Mouse (Mus musculus) lung, postnatal 0 days (tissue): ENCODE measurements around the gene Inpp5e. TPM values are rescaled to one million over a fixed set of nuclear protein-coding genes. Genes with fewer than 3 reads are reported as not detected.

Experiments used
- ATAC-seq: fragments of 200-750 bp; cut with Nextera tagmentation; 2 replicates; pipeline ENCODE4 v1.8.0; 2017; ENCODE audit warnings: moderate library complexity
- DNase-seq: peaks from one replicate; pipeline ENCODE4 v3.0.0-alpha.2; 2016; ENCODE audit warnings: low spot score
- H3K27ac ChIP-seq: fragments of 300-500 bp; sonication (generic); 2 replicates; pipeline ENCODE4 v1.5.1; 2014; ENCODE audit warnings: antibody characterized with exemption, mild to moderate bottlenecking, low read length, mixed read lengths
- H3K27me3 ChIP-seq: fragments of 300-500 bp; sonication (generic); replicated peaks from 2 replicates; pipeline ENCODE4 v1.6.1; 2014; ENCODE audit warnings: low read length, mixed read lengths; ENCODE audit not compliant: insufficient read depth
- H3K36me3 ChIP-seq: fragments of 300-500 bp; sonication (generic); 2 replicates; pipeline ENCODE4 v1.6.1; 2014; ENCODE audit warnings: low read length, mixed read lengths; ENCODE audit not compliant: insufficient read depth
- H3K4me1 ChIP-seq: fragments of 300-500 bp; sonication (generic); 2 replicates; pipeline ENCODE4 v1.6.1; 2014; ENCODE audit warnings: antibody characterized with exemption, low read depth, low read length, mixed read lengths; ENCODE audit not compliant: insufficient read depth
- H3K4me2 ChIP-seq: fragments of 300-500 bp; sonication (generic); replicated peaks from 2 replicates; pipeline ENCODE4 v1.6.1; 2014; ENCODE audit warnings: low read depth, mild to moderate bottlenecking, low read length, moderate library complexity, mixed read lengths
- H3K4me3 ChIP-seq: fragments of 300-500 bp; sonication (generic); 2 replicates; pipeline ENCODE4 v1.5.1; 2014; ENCODE audit warnings: low read depth, low read length
- H3K9ac ChIP-seq: fragments of 300-500 bp; sonication (generic); replicated peaks from 2 replicates; pipeline ENCODE4 v1.6.1; 2014; ENCODE audit warnings: low read depth, mild to moderate bottlenecking
- H3K9me3 ChIP-seq: fragments of 300-500 bp; sonication (generic); 2 replicates; pipeline ENCODE4 v1.6.1; 2016; ENCODE audit warnings: low read length, mixed read lengths
- CTCF ChIP-seq: IDR thresholded peaks from 2 replicates; pipeline ENCODE4 v1.5.1; 2016; ENCODE audit warnings: antibody characterized with exemption, mild to moderate bottlenecking
- EP300 ChIP-seq: IDR thresholded peaks from 2 replicates; pipeline ENCODE4 v1.6.1; 2016; ENCODE audit warnings: antibody characterized with exemption, mild to moderate bottlenecking, control low read depth
- WGBS: fragments of 180-500 bp; shearing (Covaris S2); extraction: QIAGEN DNeasy Blood & Tissue Kit; methylation state at CpG from one replicate; pipeline ENCODE4 v1.1.7; 2014; 5-methylcytosine and 5-hydroxymethylcytosine counted together
- polyA plus RNA-seq: library from polyadenylated mRNA; unstranded; fragments of >200 nt; fragmentation: Nextera tagmentation; extraction: Ambion mirVana; gene quantifications from 2 replicates; pipeline ENCODE4 v1.2.1, GENCODE M21; 2015

Gene Inpp5e
- polyA plus RNA-seq, 1 experiment from 2014 or later, result 11.2 TPM

- ATAC-seq (peak; percentile 98), DNase-seq (peak; percentile 94)
- Histone ChIP-seq H3K36me3 (peaks cover 18% of the 10 kb centered on the region), H3K27ac (peak within 1 kb of the TSS; percentile 51), H3K4me2 (peak within 1 kb of the TSS; percentile 92), H3K27me3 (no peaks in the 10 kb centered on the region), H3K9ac (peak within 1 kb of the TSS; percentile 57), H3K9me3 (no peaks in the 10 kb centered on the region), H3K4me3 (peak within 1 kb of the TSS; percentile 55), H3K4me1 (no peaks in the 10 kb centered on the region)
- TF ChIP-seq CTCF (no peak), EP300 (no peak)
- WGBS, result under 1% methylated on average over 38 of the region's 38 CpGs
These were observed 28.8 kb downstream of the Inpp5e start, which contains the start of gene Snapc4 for GRCm38 (mm10) chr2:26380131-26380771. Snapc4 (minus strand) TSS chr2:26380653.

GRCm38 (mm10) chr2:26372396-26372795 is 36.6 kb downstream of the Inpp5e start:
- H3K4me1 ChIP-seq, result no peaks in the 10 kb centered on the region
- ATAC-seq (no peak), DNase-seq (no peak)
- peaks cover 38% of the 10 kb centered on the region for H3K36me3 ChIP-seq
- no peaks in the 10 kb centered on the region for H3K9me3 ChIP-seq
- H3K4me2 ChIP-seq, result no peak overlapping the region
- H3K27me3 ChIP-seq, result no peaks in the 10 kb centered on the region
- WGBS, result 98% methylated on average over 8 of the region's 8 CpGs
- no peak overlapping the region for H3K27ac ChIP-seq
- no peak overlapping the region for H3K4me3 ChIP-seq
- no peak for TF ChIP-seq CTCF
- TF ChIP-seq EP300, result no peak
- no peak overlapping the region for H3K9ac ChIP-seq

DNA sequence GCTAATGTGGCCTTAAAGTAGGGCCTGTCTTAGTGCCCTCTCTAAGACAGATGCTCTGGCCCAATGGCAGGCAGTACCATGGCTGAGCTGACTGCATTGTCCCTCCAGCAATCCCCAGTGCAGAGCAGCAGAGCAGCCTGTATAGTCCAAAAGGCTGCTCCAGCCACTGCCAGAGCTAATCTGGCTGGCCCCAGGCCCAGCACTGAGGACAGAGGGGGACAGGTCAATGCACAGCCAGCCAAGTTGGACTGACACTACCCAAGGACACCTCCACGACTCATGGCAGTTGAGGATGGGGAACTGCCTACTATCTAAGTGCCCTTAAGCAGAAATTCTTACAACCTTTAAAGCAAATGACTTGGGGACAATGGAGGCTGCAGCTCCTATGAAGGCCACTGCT is 40.4 kb downstream of the Inpp5e start:
- 71% methylated on average over 1 of the region's 1 CpGs for WGBS
- TF ChIP-seq EP300, result no peak
- TF ChIP-seq CTCF, result no peak
- Histone ChIP-seq H3K9me3 (no peaks in the 10 kb centered on the region), H3K4me1 (no peaks in the 10 kb centered on the region; the same call in 1 of the 2 replicates), H3K9ac (no peak overlapping the region), H3K36me3 (peaks cover 30% of the 10 kb centered on the region), H3K27me3 (no peaks in the 10 kb centered on the region), H3K4me2 (no peak overlapping the region), H3K4me3 (no peak overlapping the region), H3K27ac (no peak overlapping the region)
- no peak for ATAC-seq
- no peak for DNase-seq

DNA sequence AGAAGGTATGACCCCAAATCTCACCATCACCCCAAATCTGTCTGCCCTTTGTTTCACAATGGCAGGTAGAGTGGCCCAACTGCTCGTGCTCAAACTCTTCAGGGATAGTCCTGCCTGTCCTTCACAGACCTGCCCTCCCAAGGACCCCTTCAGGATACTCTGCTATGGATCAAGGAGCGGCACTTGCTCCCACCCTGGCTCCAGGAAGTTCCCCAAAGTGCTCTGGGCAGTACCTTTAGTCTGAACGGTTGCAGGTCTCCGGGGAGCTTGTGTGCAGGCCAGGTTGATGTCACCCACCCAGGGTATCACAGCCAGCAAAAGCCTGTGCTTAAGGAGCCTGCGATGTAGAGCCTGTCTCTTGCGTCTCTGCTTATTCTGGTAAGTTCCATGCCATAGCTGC is 41.1 kb downstream of the Inpp5e start:
- no peaks in the 10 kb centered on the region for H3K9me3 ChIP-seq
- no peaks in the 10 kb centered on the region; the same call in 1 of the 2 replicates for H3K4me1 ChIP-seq
- ATAC-seq (no peak), DNase-seq (no peak)
- H3K4me3 ChIP-seq, result no peak overlapping the region
- H3K27me3 ChIP-seq, result no peaks in the 10 kb centered on the region
- WGBS, result 88% methylated on average over 6 of the region's 6 CpGs
- TF ChIP-seq CTCF, result no peak
- TF ChIP-seq EP300, result no peak
- no peak overlapping the region for H3K27ac ChIP-seq
- peaks cover 24% of the 10 kb centered on the region for H3K36me3 ChIP-seq
- no peak overlapping the region for H3K4me2 ChIP-seq
- H3K9ac ChIP-seq, result no peak overlapping the region

DNA sequence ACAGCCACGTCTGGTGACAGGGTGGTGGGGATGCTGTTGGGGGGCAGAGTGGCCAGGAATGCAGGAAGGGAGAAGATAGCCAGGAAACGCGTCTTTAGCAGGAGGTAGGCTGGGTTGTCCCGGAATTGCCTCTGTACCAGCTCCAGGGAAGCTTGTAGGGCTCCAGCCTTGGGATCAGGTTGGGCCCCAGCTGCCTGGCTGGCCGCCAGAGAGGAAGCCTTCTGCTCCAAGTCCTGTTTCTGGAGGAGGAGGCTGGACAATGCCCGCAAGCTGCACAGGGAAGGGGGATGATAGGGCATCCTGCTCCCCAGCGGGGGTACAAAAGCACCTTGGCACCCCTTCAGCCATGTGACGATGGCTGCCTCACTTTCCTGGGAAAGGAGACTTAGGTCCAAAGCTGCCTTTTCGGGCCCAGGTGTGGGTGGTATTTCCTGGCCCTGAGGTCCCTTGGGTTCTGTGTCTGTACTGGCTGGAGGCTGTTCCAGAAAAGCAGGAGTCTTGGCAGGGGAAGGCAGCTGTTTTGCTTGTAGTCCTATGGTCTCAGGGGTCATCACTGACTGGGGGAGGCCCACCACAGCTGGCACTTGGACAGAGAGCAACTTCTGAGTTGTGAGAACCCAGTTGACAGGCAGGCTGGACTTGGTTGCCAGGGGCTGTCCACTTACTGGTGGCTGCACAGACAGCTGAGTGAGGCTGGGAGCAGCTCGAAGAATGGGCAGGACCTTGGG is 44.1 kb downstream of the Inpp5e start:
- peaks cover 17% of the 10 kb centered on the region for H3K36me3 ChIP-seq
- H3K4me3 ChIP-seq, result no peak overlapping the region
- H3K9ac ChIP-seq, result no peak overlapping the region
- H3K27ac ChIP-seq, result no peak overlapping the region
- TF ChIP-seq EP300 (no peak), CTCF (no peak)
- no peaks in the 10 kb centered on the region; the same call in 1 of the 2 replicates for H3K4me1 ChIP-seq
- DNase-seq, result peak; percentile 60
- no peaks in the 10 kb centered on the region for H3K9me3 ChIP-seq
- peak; percentile 25; the same call in 1 of the 2 replicates for ATAC-seq
- H3K27me3 ChIP-seq, result no peaks in the 10 kb centered on the region
- 53% methylated on average over 10 of the region's 10 CpGs for WGBS
- H3K4me2 ChIP-seq, result no peak overlapping the region

DNA sequence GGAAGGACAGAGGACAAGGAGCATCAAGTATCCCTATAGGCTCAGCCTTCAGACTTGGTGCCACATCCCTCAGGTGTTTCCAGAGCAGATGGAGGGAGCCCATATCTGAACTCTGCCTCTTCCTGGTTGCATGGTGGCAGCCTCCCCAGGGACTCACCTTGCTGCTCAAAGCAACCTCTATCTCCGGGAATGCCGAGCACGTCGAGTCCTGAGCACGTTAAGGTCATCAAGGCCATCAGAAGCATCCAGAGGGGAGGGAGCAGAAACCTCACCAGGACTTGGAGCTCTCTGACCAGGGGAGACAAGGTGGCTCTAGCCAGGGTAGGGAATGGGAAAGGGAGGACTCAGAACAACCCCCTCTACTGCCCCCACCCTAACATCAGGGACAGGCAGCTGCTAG is 45.5 kb downstream of the Inpp5e start:
- Histone ChIP-seq H3K9me3 (no peaks in the 10 kb centered on the region), H3K36me3 (peaks cover 14% of the 10 kb centered on the region; the same call in 1 of the 2 replicates), H3K4me1 (no peaks in the 10 kb centered on the region; the same call in 1 of the 2 replicates), H3K4me2 (no peak overlapping the region), H3K4me3 (no peak overlapping the region), H3K27me3 (no peaks in the 10 kb centered on the region), H3K9ac (no peak overlapping the region), H3K27ac (no peak overlapping the region)
- TF ChIP-seq EP300 (no peak), CTCF (no peak)
- no peak for ATAC-seq
- 49% methylated on average over 5 of the region's 5 CpGs for WGBS
- DNase-seq, result no peak
